Mouse (Mus musculus) adipose tissue, adult 10 weeks (tissue): Measurements from ENCODE around the gene Gm2030. TPM values are rescaled to one million over a fixed set of nuclear protein-coding genes. Genes with fewer than 3 reads are reported as not detected.

Experiments
- polyA plus RNA-seq: library from polyadenylated mRNA; stranded (reverse); fragments of 350-450 nt; fragmentation: Illumina TruSeq; extraction: RNeasy Lipid Tissue Mini Kit (QIAGEN cat#74804); gene quantifications from one replicate; pipeline ENCODE4 v1.2.3, GENCODE M21; 2014; ENCODE audit warnings: low read depth, low replicate concordance

Gene Gm2030
- not detected for polyA plus RNA-seq

DNA sequence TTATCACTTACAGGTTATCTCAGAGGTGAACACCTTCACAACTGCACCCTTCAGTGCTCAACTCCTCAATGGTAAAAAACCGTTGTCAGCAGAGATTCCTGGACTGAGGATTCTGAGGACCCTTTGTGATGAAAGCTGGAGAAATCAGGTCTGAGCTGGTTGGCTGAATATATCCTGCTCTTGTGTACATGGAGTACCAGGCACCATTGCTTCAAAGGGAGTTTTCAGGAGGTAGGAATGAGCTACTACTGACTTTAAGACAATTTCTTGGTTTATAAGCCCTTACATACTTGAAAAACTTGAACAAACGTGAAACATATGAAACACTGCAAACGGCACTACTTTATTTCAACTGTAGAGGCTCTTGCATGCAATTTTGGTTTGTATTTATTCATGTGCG is at the start of gene Gm2030:
Gene Gm2030 (minus strand): TSS at position 101 of the 400 bp plus-strand sequence.

Other genes starting within 250 kb of the Gm2030 start
- 0.51 TPM for gene Gm2012, start 78.7 kb downstream of the Gm2030 start, polyA plus RNA-seq
- gene Slx, start 235.5 kb upstream of the Gm2030 start, polyA plus RNA-seq: not detected